Mouse (Mus musculus): ENCODE results near the gene Pigk.
A peak's percentile ranks its signal among the peaks of the same experiment; 100 is the strongest.

Pigk gene

DNA sequence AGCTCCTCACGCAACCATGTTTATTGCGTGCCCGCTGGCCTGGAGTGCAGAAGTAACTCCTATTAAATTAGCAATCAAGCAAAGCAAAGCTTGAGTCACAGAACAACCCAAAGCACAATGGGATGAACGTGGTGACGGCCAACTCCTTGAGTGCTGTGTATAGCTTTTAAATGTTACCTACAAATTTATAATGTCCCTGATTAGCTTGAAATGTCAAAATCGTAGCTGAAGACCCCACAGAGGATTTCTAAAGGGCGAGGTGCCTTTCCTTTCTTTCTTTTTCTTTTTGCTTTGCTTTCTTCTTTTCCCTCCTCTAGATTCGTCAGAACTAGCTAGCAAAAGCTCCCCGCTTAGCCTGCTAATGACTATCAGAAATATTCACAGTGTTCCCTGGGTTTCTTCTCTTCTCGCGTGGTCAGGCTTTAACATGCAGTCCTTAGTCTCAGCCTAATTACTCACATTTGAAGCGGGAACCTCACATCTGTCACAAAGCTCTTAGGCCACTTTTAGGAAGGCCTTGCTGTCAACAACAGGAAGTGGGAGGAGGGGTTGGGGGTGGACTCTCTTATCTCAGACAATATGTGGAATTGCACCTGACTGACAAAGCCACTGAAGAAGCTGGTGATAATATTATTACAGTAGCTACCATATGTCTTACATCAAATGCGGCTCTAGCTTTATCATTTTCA lies 214.5 kb downstream of the Pigk start:
- DNase-seq (ENCODE audit: extremely low read depth, insufficient read length, low spot score) = no peak

DNA sequence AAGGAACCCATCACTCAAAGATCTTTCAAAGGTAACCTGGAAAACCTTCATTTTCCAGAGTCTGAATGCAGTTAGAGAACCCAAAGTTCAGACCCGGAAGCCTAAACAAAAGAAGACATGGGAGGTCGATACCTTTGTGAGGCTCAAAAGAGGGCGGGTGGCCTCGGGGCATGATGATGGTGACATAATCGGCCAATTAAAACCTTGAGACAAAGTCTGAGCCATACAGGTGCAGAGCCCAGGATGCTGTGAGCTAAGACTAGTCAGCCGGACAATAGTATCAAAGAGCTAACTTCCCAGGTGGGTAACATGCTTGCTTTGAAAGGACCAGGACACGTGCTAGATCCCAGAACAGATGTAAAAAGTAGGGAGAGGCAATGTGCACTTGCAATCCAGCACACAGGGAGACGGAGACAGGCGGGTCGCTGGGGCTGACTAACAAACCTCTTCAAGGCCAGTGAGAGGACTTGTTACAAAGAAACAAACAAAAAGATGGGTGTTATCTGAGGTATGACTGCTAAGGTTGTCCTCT lies 215.4 kb downstream of the Pigk start:
- no peak for DNase-seq (ENCODE audit: extremely low read depth, insufficient read length, low spot score)

DNA sequence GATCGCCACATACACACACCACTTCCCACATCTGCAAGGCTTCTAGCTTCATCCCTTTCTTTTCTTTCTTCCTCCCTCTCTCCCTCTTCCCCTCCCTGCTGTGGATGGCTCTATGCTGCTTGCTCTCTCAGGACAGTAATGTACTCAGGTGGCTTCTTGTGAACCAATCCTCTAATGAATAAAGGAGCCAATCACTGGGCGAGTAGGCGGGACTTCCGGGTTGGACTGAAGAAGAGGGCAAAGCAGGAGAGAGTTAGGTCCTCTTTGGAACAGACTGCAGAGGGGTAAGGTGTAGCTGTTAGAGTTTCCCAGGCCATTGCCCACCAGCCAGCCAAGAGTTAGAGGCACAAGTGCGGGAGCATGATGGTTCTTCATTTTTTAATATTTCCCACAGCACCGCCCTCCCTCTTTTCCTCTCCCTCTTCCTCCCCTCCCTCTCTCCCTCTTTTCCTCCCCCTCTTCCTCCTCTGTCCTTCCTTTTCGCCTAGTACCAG lies 215.9 kb downstream of the Pigk start:
- DNase-seq (ENCODE audit: extremely low read depth, insufficient read length, low spot score) = peak; percentile 59

DNA sequence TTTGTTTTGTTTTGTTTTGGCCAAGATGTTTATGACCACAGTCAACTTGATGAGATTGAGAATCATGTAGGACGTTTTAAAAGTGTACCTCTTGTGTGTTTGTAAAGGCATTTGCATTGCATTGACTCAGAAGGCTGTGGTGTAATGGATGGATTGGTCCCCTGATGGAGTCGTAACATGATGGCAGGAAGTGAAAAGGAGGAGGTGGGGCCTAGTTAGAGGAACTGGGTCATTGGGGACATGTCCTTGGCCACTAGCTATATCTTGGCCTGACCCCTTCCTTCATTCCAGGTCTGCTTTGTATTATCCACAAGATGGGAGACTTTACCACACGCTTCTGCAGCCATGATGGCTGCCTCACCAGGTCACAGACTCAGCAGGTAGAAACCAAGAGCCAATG lies 217.5 kb downstream of the Pigk start:
- DNase-seq (ENCODE audit: extremely low read depth, insufficient read length, low spot score) = no peak

DNA sequence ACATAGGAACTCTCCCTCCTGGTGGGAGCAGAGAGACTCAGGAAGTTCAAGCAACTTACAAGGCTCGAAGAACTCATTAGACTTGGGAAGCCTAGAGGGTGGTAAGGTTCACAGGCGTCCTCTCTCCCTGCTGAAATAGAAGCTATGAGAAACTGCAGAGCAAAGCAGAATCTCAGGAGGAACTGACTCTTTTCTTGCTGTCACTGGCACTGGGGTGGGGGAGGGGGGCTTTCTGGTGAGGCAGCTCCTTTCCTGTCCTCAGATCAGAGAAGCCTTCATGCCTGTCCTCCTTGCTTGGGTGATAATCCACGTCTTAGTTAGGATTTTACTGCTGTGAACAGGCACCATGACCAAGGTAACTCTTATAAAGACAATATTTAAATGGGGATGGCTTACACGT lies 218.2 kb downstream of the Pigk start:
- DNase-seq (ENCODE audit: extremely low read depth, insufficient read length, low spot score) = no peak

- DNase-seq (ENCODE audit: extremely low read depth, insufficient read length, low spot score) = no peak
These were observed 218.6 kb downstream of the Pigk start for GRCm38 (mm10) chr3:152932544-152932943.

DNA sequence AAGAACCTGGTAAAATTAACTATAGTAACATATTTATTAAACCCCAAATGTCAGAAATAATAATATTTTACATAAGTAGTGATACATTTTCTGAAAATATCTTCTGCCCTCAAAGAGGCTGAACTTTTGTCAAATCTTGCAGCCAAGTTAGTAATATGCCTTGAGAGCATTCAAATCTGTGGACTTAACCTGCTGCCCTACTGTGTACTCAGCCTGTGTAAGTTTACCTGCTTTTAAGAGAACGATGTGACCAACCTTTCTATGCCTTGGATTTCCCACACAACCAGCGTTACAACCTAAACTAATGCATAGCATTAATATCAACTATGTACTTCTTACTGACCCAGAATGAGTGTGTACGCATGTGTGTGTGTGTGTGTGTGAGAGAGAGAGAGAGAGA lies 219.8 kb downstream of the Pigk start:
- DNase-seq (ENCODE audit: extremely low read depth, insufficient read length, low spot score) = no peak

GRCm38 (mm10) chr3:152936313-152936712 lies 222.4 kb downstream of the Pigk start:
- no peak for DNase-seq (ENCODE audit: extremely low read depth, insufficient read length, low spot score)

GRCm38 (mm10) chr3:152941671-152942070 lies 227.8 kb downstream of the Pigk start:
- no peak for DNase-seq (ENCODE audit: extremely low read depth, insufficient read length, low spot score)

DNA sequence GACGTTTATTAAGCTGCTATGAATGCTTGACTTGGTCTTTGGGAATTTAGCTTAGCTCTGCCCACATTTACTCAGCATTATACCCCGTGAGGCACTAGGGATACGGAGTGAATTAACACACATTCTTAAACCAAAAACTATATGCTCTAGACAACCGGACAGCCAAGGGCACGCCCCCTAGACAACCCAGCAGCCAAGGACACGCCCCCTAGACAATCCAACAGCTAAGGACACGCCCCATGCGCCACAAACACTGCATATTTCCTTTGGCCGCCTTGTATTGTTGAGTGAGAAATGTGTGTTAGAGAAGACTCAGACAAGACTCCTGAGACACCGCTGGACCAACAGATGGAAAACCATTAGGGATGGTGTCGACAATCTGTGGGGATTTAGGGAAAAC lies 229.1 kb downstream of the Pigk start:
- no peak for DNase-seq (ENCODE audit: extremely low read depth, insufficient read length, low spot score)

DNA sequence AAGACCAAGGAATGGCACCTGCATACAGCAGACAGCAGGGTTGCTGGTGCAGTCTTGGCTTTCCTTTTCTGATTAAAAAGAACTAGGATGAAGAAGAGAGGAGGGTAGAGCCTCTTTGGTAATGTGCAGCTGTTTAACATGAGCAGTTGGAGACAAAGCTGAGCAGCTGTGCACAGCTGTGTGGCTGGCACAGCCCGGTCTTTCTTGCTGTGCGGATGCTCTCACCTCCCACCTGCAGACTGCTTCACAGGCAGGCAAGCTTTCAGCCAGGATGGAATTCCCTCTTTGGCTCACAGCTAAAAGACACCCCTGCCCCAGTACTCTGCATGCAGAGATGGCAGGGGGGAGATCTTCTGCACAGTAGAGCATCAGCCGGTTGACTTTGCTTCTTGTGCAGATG lies 230.9 kb downstream of the Pigk start:
- no peak for DNase-seq (ENCODE audit: extremely low read depth, insufficient read length, low spot score)

DNA sequence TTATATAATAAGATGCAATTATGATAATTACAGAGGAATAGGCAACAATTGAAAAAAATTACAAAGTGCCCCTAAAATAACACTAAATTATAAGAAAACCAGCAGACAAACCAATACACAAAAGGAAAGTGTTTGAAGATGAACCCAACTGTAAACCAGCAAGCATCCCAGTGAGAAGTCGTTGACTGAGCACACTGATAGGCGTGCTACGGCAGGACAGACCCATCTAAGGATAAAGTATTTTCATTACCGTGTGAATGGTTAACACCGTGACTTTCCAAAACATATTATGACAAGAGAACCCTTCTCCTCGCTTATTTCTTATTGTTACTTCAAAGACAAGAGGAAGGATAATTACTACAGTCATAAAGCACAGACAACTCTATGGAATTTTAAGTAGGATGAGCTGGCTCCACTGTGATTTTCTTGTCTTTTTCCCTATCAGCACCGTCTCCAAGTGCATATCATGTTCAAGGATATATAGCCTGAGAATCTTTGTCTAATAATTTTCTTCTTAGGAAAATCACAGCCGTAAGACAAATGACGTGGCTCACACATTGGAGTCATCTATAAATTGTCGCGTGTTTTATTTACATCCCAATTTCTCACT lies 233.2 kb downstream of the Pigk start:
- no peak for DNase-seq (ENCODE audit: extremely low read depth, insufficient read length, low spot score)

GRCm38 (mm10) chr3:152948556-152948955 lies 234.7 kb downstream of the Pigk start:
- DNase-seq (ENCODE audit: extremely low read depth, insufficient read length, low spot score) = no peak

- no peak for DNase-seq (ENCODE audit: extremely low read depth, insufficient read length, low spot score)
These were observed 235.4 kb downstream of the Pigk start for GRCm38 (mm10) chr3:152949233-152949777.

- no peak for DNase-seq (ENCODE audit: extremely low read depth, insufficient read length, low spot score)
These were observed 236.4 kb downstream of the Pigk start for GRCm38 (mm10) chr3:152950299-152950698.

GRCm38 (mm10) chr3:152950914-152951313 lies 237.0 kb downstream of the Pigk start:
- no peak for DNase-seq (ENCODE audit: extremely low read depth, insufficient read length, low spot score)

- DNase-seq (ENCODE audit: extremely low read depth, insufficient read length, low spot score) = no peak
These were observed 238.0 kb downstream of the Pigk start for GRCm38 (mm10) chr3:152951634-152952545.

GRCm38 (mm10) chr3:152956038-152956437 lies 242.1 kb downstream of the Pigk start:
- DNase-seq (ENCODE audit: extremely low read depth, insufficient read length, low spot score) = no peak

DNA sequence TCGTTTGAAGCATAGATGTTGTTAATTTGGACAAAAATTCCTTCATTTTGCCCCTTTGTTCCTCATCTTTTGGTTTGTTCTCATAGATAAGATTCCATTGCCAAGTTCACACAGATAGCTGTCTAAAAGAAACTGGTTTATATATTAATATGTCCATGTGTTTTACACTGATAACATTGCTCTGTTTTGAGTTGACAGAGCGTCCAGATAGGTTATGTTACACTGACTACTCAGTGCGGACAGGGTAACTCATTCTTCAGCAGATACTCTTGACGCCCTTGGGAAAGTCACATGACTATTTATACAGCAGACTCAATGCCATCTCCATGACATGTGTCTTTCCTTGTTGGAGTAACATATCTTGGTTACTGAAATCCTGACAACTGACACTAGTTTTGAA lies 242.9 kb downstream of the Pigk start:
- DNase-seq (ENCODE audit: extremely low read depth, insufficient read length, low spot score) = no peak

- no peak for DNase-seq (ENCODE audit: extremely low read depth, insufficient read length, low spot score)
These were observed 244.7 kb downstream of the Pigk start for GRCm38 (mm10) chr3:152958358-152959150.

All from 3134 (cell line).